Mouse (Mus musculus): ENCODE measurements around the gene Hamp2. TPM values are rescaled to one million over a fixed set of nuclear protein-coding genes. Genes with fewer than 3 reads are reported as not detected.
"Not testable (repeated sequence)": the region's sequence is repeated elsewhere in the genome, so short reads cannot be mapped to it uniquely, and the experiment has no call there.

Hamp2 gene
- polyA plus RNA-seq, 1 experiment: not detected

DNA sequence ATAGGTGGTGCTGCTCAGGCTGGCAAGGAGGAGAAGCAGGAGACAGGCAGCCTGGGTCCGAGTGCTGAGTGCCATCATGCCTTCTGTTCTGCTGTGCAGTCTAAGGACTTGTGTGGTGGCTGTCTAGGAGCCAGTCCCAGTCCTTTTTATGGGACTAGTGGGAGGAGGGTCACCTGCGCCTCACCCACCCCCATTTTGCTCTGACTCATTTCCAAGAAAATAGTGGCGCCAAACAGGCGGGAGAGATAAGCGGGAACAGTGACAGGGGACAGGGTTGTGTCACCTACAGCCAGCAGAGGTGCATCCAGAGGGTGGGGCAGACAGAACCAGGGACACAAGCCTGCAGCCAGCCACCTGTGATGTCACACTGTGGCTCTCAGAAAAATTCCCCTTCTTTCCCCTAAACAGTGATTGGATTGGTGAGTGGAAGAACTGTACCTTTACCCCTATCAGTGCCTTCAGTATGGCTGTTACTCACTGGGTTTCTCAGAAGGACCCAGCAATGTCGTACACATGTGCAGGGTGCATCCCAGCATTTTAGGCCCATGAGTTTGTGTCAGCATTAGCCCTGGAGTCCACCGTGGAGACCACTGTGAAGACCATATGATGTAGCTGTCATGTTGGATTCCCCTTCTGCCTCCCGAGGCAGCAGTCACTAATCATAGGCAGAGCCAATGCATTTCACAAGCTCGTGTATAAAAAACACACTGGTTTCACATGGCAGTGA is 19.6 kb upstream of the Hamp2 start, which contains the start of gene Hamp:
Hamp (minus strand) TSS at position 124 of the 727 bp plus-strand sequence.
- no peaks in the 10 kb centered on the region for H3K4me1 ChIP-seq (ENCODE audit: control insufficient read depth)
- no peak for TF ChIP-seq GATA1 (IDR thresholded peaks at IDR 0.05; ENCODE audit: low read length)
- no peak for TF ChIP-seq TAL1 (IDR thresholded peaks at IDR 0.05; ENCODE audit: low read length)
- H3K9me3 ChIP-seq (ENCODE audit: control insufficient read depth, low read length): no peaks in the 10 kb centered on the region
- H3K36me3 ChIP-seq (ENCODE audit: control insufficient read depth): peaks cover 28% of the 10 kb centered on the region
- H3K27me3 ChIP-seq (ENCODE audit: control insufficient read depth): no peaks in the 10 kb centered on the region
- H3K4me3 ChIP-seq (replicated peaks): no peak within 1 kb of the TSS

DNA sequence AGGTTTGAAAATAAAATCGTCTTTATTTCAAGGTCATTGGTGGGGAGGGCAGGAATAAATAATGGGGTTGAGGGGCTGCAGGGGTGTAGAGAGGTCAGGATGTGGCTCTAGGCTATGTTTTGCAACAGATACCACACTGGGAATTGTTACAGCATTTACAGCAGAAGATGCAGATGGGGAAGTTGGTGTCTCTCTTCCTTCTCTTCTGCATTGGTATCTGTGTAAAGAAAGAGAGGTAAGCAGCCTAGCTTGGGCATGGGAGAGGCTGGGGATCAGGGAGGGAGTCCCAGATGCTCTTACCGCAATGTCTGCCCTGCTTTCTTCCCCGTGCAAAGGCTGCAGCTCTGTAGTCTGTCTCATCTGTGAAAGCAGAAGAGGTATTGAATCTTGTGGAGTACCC is 17.9 kb upstream of the Hamp2 start:
- not testable (repeated sequence) for H3K4me3 ChIP-seq (replicated peaks); H3K27me3 ChIP-seq (ENCODE audit: control insufficient read depth); H3K9me3 ChIP-seq (ENCODE audit: control insufficient read depth, low read length); H3K4me1 ChIP-seq (ENCODE audit: control insufficient read depth)
- peaks cover 17% of the 10 kb centered on the region for H3K36me3 ChIP-seq (ENCODE audit: control insufficient read depth)

DNA sequence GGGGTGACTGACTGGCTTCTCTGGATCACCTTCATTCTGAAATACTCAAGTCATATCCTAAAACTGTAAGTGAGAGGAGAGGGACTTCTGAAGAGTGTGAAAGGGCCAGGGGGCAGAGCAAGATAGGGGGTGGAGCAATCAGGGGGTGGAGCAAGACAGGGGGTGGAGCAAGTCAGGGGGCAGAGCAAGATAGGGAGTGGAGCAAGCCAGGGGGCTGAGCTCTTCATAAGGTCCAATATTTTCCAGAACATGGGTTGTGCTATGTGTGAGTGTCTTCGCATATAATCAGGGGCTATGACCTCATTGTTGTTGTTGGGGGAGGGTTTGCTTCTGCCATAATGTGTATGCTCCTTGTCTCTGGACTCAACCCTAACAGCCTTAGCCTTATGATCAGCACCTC is 15.6 kb upstream of the Hamp2 start:
- H3K36me3 ChIP-seq (ENCODE audit: control insufficient read depth); H3K9me3 ChIP-seq (ENCODE audit: control insufficient read depth, low read length); H3K4me1 ChIP-seq (ENCODE audit: control insufficient read depth); H3K27me3 ChIP-seq (ENCODE audit: control insufficient read depth); H3K4me3 ChIP-seq (replicated peaks): not testable (repeated sequence)

- H3K36me3 ChIP-seq (ENCODE audit: control insufficient read depth); H3K4me3 ChIP-seq (replicated peaks); H3K27me3 ChIP-seq (ENCODE audit: control insufficient read depth); H3K9me3 ChIP-seq (ENCODE audit: control insufficient read depth, low read length); H3K4me1 ChIP-seq (ENCODE audit: control insufficient read depth): not testable (repeated sequence)
These were observed 11.1 kb upstream of the Hamp2 start for GRCm38 (mm10) chr7:30935422-30936099.

GRCm38 (mm10) chr7:30924071-30924470 is 410 bp downstream of the Hamp2 start:
- H3K4me3 ChIP-seq (replicated peaks): no peak overlapping the region
- H3K9me3 ChIP-seq (ENCODE audit: control insufficient read depth, low read length): no peaks in the 10 kb centered on the region
- H3K4me1 ChIP-seq (ENCODE audit: control insufficient read depth): peaks cover 3% of the 10 kb centered on the region; the same call in 1 of the 2 replicates
- TF ChIP-seq TAL1 (IDR thresholded peaks at IDR 0.05; ENCODE audit: low read length) (no peak), GATA1 (IDR thresholded peaks at IDR 0.05; ENCODE audit: low read length) (no peak)
- H3K36me3 ChIP-seq (ENCODE audit: control insufficient read depth): no peaks in the 10 kb centered on the region
- H3K27me3 ChIP-seq (ENCODE audit: control insufficient read depth): no peaks in the 10 kb centered on the region

- not testable (repeated sequence) for H3K9me3 ChIP-seq (ENCODE audit: control insufficient read depth, low read length); H3K4me3 ChIP-seq (replicated peaks); H3K4me1 ChIP-seq (ENCODE audit: control insufficient read depth); H3K27me3 ChIP-seq (ENCODE audit: control insufficient read depth); H3K36me3 ChIP-seq (ENCODE audit: control insufficient read depth)
These were observed 2.0 kb downstream of the Hamp2 start for GRCm38 (mm10) chr7:30922490-30922889.

GRCm38 (mm10) chr7:30920217-30920616 is 4.3 kb downstream of the Hamp2 start:
- Histone ChIP-seq H3K36me3 (ENCODE audit: control insufficient read depth) (no peaks in the 10 kb centered on the region), H3K4me3 (replicated peaks) (no peak overlapping the region), H3K27me3 (ENCODE audit: control insufficient read depth) (no peaks in the 10 kb centered on the region), H3K9me3 (ENCODE audit: control insufficient read depth, low read length) (no peaks in the 10 kb centered on the region), H3K4me1 (ENCODE audit: control insufficient read depth) (peaks cover 3% of the 10 kb centered on the region; the same call in 1 of the 2 replicates)
- TF ChIP-seq TAL1 (IDR thresholded peaks at IDR 0.05; ENCODE audit: low read length) (no peak), GATA1 (IDR thresholded peaks at IDR 0.05; ENCODE audit: low read length) (no peak)

DNA sequence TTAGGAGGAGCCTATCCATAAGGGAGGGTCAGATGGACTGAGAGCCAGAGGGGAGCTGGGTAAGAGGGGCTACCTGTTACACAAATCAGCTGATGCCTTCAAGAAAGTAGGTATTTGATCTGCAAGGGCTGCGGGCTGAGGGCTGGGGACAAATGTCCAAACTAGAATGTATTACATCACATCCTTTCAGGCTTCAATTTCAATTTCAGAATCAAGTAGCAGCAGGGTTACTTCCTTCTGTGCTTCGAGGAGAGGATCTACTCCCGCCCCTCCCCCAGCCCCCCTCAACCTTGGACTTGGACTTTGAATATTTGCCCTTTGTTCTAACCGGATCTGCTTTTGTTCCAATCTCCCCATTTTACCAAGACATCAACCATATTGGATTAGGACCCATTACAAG is 7.3 kb downstream of the Hamp2 start:
- Histone ChIP-seq H3K4me1 (ENCODE audit: control insufficient read depth) (peaks cover 3% of the 10 kb centered on the region; the same call in 1 of the 2 replicates), H3K9me3 (ENCODE audit: control insufficient read depth, low read length) (no peaks in the 10 kb centered on the region), H3K27me3 (ENCODE audit: control insufficient read depth) (no peaks in the 10 kb centered on the region), H3K4me3 (replicated peaks) (no peak overlapping the region), H3K36me3 (ENCODE audit: control insufficient read depth) (no peaks in the 10 kb centered on the region)
- no peak for TF ChIP-seq TAL1 (IDR thresholded peaks at IDR 0.05; ENCODE audit: low read length)
- no peak for TF ChIP-seq GATA1 (IDR thresholded peaks at IDR 0.05; ENCODE audit: low read length)

GRCm38 (mm10) chr7:30916713-30917112 is 7.8 kb downstream of the Hamp2 start:
- Histone ChIP-seq H3K27me3 (ENCODE audit: control insufficient read depth) (no peaks in the 10 kb centered on the region), H3K36me3 (ENCODE audit: control insufficient read depth) (no peaks in the 10 kb centered on the region), H3K9me3 (ENCODE audit: control insufficient read depth, low read length) (no peaks in the 10 kb centered on the region), H3K4me3 (replicated peaks) (no peak overlapping the region), H3K4me1 (ENCODE audit: control insufficient read depth) (peaks cover 3% of the 10 kb centered on the region; the same call in 1 of the 2 replicates)
- TF ChIP-seq GATA1 (IDR thresholded peaks at IDR 0.05; ENCODE audit: low read length) (no peak), TAL1 (IDR thresholded peaks at IDR 0.05; ENCODE audit: low read length) (no peak)

DNA sequence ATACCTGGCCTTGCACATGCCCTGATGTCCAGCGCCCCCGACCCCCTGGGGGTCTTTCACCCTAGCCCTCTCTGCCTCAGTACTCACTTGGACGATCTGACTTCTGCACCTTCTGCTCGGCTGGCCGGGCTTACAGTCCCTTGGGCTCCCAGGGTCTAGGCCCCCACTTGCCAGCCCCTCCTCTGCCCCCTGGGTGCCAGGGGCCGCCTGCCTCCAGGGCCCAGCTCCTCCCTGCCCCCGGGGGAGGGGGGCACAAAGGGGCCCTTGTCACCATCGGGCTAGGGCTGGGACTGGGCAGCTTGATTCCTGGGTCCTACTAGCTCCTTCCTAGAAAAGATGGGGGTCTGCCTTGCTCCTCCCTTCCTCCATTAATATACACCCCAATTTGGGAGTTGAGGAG is 9.7 kb downstream of the Hamp2 start, which contains the start of gene Mag:
Mag (minus strand) TSS at position 142 of the 400 bp plus-strand sequence.
- no peaks in the 10 kb centered on the region for H3K9me3 ChIP-seq (ENCODE audit: control insufficient read depth, low read length)
- H3K4me3 ChIP-seq (replicated peaks): no peak within 1 kb of the TSS
- no peaks in the 10 kb centered on the region for H3K36me3 ChIP-seq (ENCODE audit: control insufficient read depth)
- H3K4me1 ChIP-seq (ENCODE audit: control insufficient read depth): no peaks in the 10 kb centered on the region
- no peak for TF ChIP-seq GATA1 (IDR thresholded peaks at IDR 0.05; ENCODE audit: low read length)
- TF ChIP-seq TAL1 (IDR thresholded peaks at IDR 0.05; ENCODE audit: low read length): no peak
- H3K27me3 ChIP-seq (ENCODE audit: control insufficient read depth): no peaks in the 10 kb centered on the region

All from erythroblast, embryonic 14.5 days (primary cell).